Mouse (Mus musculus) G1E (cell line): Measurements from ENCODE around the gene Srm. TPM values are rescaled to one million over a fixed set of nuclear protein-coding genes. Genes with fewer than 3 reads are reported as not detected.
A peak's percentile ranks its signal among the peaks of the same experiment; 100 is the strongest.

Source experiments
- ATAC-seq: 2 replicates; pipeline ENCODE4 v1.8.0; 2016; ENCODE audit warnings: mild to moderate bottlenecking; ENCODE audit not compliant: insufficient number of reproducible peaks, poor library complexity, low FRiP score, severe bottlenecking; ENCODE audit errors: extremely low read depth
- DNase-seq: peaks from one replicate; pipeline ENCODE4 v3.0.0; 2012; ENCODE audit warnings: low spot score
- H3K27me3 ChIP-seq: 2 replicates; pipeline ENCODE4 v1.6.1; 2012; ENCODE audit warnings: mild to moderate bottlenecking, low read length, inconsistent platforms; ENCODE audit not compliant: insufficient read depth
- H3K36me3 ChIP-seq: replicated peaks from 2 replicates; pipeline ENCODE3; 2012; ENCODE audit warnings: mild to moderate bottlenecking, inconsistent platforms
- H3K4me1 ChIP-seq: 2 replicates; pipeline ENCODE4 v1.6.1; 2012; ENCODE audit warnings: low read depth, low read length, inconsistent platforms, mixed read lengths; ENCODE audit not compliant: insufficient read depth
- H3K4me3 ChIP-seq: 2 replicates; pipeline ENCODE4 v1.5.1; 2012; ENCODE audit warnings: low read depth, mild to moderate bottlenecking, inconsistent platforms, low read length, moderate library complexity, mixed read lengths
- H3K9me3 ChIP-seq: replicated peaks from 2 replicates; pipeline ENCODE4 v1.6.1; 2012; ENCODE audit warnings: inconsistent platforms
- CTCF ChIP-seq: IDR thresholded peaks from 2 replicates; pipeline ENCODE4 v1.5.1; 2012; ENCODE audit warnings: low read depth, low read length, inconsistent platforms, mixed read lengths
- GATA1 ChIP-seq: IDR thresholded peaks from 2 replicates; pipeline ENCODE4 v1.6.1; 2012; ENCODE audit warnings: borderline replicate concordance, low read length, inconsistent platforms, mixed read lengths
- GATA2 ChIP-seq: IDR thresholded peaks from 2 replicates; pipeline ENCODE4 v1.6.1; 2012; ENCODE audit warnings: low read depth, low read length, inconsistent platforms, borderline replicate concordance
- POLR2AphosphoS5 ChIP-seq: IDR thresholded peaks from 2 replicates; pipeline ENCODE4 v1.6.1; 2012; ENCODE audit warnings: low read depth, low read length, inconsistent platforms; ENCODE audit not compliant: insufficient replicate concordance
- TAL1 ChIP-seq: conservative IDR thresholded peaks from 2 replicates; pipeline ENCODE4 v1.6.1; 2012; ENCODE audit warnings: low read depth, low read length, inconsistent platforms, mixed read lengths
- polyA plus RNA-seq: library from polyadenylated mRNA; stranded (reverse); fragments of >175 nt; gene quantifications from 2 replicates; pipeline ENCODE4 v1.2.3, GENCODE M21; 2012
- total RNA-seq, 2 experiments: library from RNA; stranded (forward) in 1 of 2; stranded (reverse) in 1 of 2; fragments of 200-1000 nt in 1 of 2; fragments of >200 nt in 1 of 2; fragmentation: Nextera tagmentation in 1 of 2; gene quantifications; 2 replicates each; pipeline ENCODE4 v1.2.3; 2014 to 2017

Gene Srm
- total and polyA plus RNA-seq, 3 experiments: 39.5 to 379 (median 328) TPM

DNA sequence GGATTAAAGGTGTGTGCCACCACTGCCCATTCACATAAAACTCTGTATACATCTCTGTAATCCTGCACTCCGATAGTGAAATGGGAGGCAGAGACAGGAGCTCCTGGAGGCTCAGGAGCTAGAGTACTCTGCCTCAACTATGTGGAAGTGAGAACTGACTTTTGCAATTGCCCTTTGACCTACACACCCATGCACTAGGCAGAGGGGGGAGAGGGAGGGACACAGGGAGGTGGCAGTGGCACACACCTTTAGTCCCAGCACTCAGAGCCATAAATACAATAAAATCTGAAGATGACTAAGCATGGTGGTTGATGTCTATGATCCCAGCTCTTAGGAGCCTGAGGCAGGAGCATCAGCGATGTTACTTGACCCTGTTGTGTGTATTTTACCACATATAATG lies 48.2 kb downstream of the Srm start:
- no peak for TF ChIP-seq GATA1
- TF ChIP-seq CTCF: no peak
- ATAC-seq (no peak), DNase-seq (no peak)
- Histone ChIP-seq H3K9me3 (no peaks in the 10 kb centered on the region), H3K4me1 (peaks cover 14% of the 10 kb centered on the region), H3K36me3 (no peaks in the 10 kb centered on the region), H3K27me3 (peaks cover 21% of the 10 kb centered on the region), H3K4me3 (no peak overlapping the region)

GRCm38 (mm10) chr4:148641121-148641520 lies 49.8 kb downstream of the Srm start:
- no peaks in the 10 kb centered on the region for H3K9me3 ChIP-seq
- no peak for ATAC-seq

GRCm38 (mm10) chr4:148643291-148644156 lies 52.2 kb downstream of the Srm start, which contains the start of gene Gm572:
TSS of gene Gm572 (plus strand) at chr4:148643317.
- TF ChIP-seq CTCF (no peak), POLR2AphosphoS5 (no peak), TAL1 (no peak), GATA2 (no peak), GATA1 (no peak)
- peaks cover 13% of the 10 kb centered on the region for H3K4me1 ChIP-seq
- no peak for DNase-seq
- H3K9me3 ChIP-seq: no peaks in the 10 kb centered on the region
- peaks cover 30% of the 10 kb centered on the region for H3K27me3 ChIP-seq
- H3K4me3 ChIP-seq: no peak within 1 kb of the TSS
- no peaks in the 10 kb centered on the region for H3K36me3 ChIP-seq
- no peak for ATAC-seq

More at GRCm38 (mm10) chr4:148641121-148641520, 49.8 kb downstream of the Srm start:
- TF ChIP-seq TAL1 (no peak), GATA2 (no peak), POLR2AphosphoS5 (no peak), CTCF (no peak), GATA1 (no peak)
- Histone ChIP-seq H3K27me3 (peaks cover 24% of the 10 kb centered on the region), H3K4me3 (no peak overlapping the region), H3K4me1 (peaks cover 14% of the 10 kb centered on the region), H3K36me3 (no peaks in the 10 kb centered on the region)
- no peak for DNase-seq

- H3K4me1 ChIP-seq: peaks cover 13% of the 10 kb centered on the region
- H3K36me3 ChIP-seq: no peaks in the 10 kb centered on the region
- no peaks in the 10 kb centered on the region for H3K9me3 ChIP-seq
- no peak for DNase-seq
- TF ChIP-seq POLR2AphosphoS5 (no peak), GATA1 (no peak), TAL1 (no peak), CTCF (peak; percentile 86)
- H3K4me3 ChIP-seq: no peak overlapping the region
- peaks cover 30% of the 10 kb centered on the region for H3K27me3 ChIP-seq
- ATAC-seq: no peak
Observed at GRCm38 (mm10) chr4:148644157-148644511, 52.8 kb downstream of the Srm start.

Other genes starting within 250 kb of the Srm start
- 35.9 and 42.1 TPM in 2 replicates for gene Ubiad1, start 146.7 kb upstream of the Srm start, total RNA-seq (2014; fragmentation: Nextera tagmentation)
- 15.7 and 16.8 TPM in 2 replicates for gene Ubiad1, start 146.7 kb upstream of the Srm start, total RNA-seq (2017)
- 16.3 and 18.1 TPM in 2 replicates for gene Ubiad1, start 146.7 kb upstream of the Srm start, polyA plus RNA-seq
- 35.1 and 41.7 TPM in 2 replicates for gene Mtor, start 142.9 kb upstream of the Srm start, total RNA-seq (2014; fragmentation: Nextera tagmentation)
- 11.7 and 13.8 TPM in 2 replicates for gene Mtor, start 142.9 kb upstream of the Srm start, total RNA-seq (2017)
- 8.9 and 11.3 TPM in 2 replicates for gene Mtor, start 142.9 kb upstream of the Srm start, polyA plus RNA-seq
- gene Angptl7, start 91.0 kb upstream of the Srm start, total RNA-seq (2014; fragmentation: Nextera tagmentation): not detected in 2 replicates
- gene Angptl7, start 91.0 kb upstream of the Srm start, total RNA-seq (2017): 0.05 TPM in 1 of 2 replicates, not detected in the other
- gene Angptl7, start 91.0 kb upstream of the Srm start, polyA plus RNA-seq: not detected in 2 replicates
- 133 and 151 TPM in 2 replicates for gene Exosc10, start 33.1 kb upstream of the Srm start, total RNA-seq (2014; fragmentation: Nextera tagmentation)
- 78.0 and 79.7 TPM in 2 replicates for gene Exosc10, start 33.1 kb upstream of the Srm start, total RNA-seq (2017)
- gene Exosc10, start 33.1 kb upstream of the Srm start, polyA plus RNA-seq: 48.8 and 55.9 TPM in 2 replicates
- gene Masp2, start 11.1 kb downstream of the Srm start, total RNA-seq (2014; fragmentation: Nextera tagmentation): 16.5 and 18.1 TPM in 2 replicates
- 2.3 and 2.9 TPM in 2 replicates for gene Masp2, start 11.1 kb downstream of the Srm start, total RNA-seq (2017)
- 0.57 and 0.69 TPM in 2 replicates for gene Masp2, start 11.1 kb downstream of the Srm start, polyA plus RNA-seq
- gene Tardbp, start 35.5 kb downstream of the Srm start, total RNA-seq (2014; fragmentation: Nextera tagmentation): 296 and 308 TPM in 2 replicates
- gene Tardbp, start 35.5 kb downstream of the Srm start, total RNA-seq (2017): 465 and 649 TPM in 2 replicates
- gene Tardbp, start 35.5 kb downstream of the Srm start, polyA plus RNA-seq: 26.7 and 59.3 TPM in 2 replicates
- gene Gm572, start 51.8 kb downstream of the Srm start, total RNA-seq (2014; fragmentation: Nextera tagmentation): not detected in 2 replicates
- not detected in 2 replicates for gene Gm572, start 51.8 kb downstream of the Srm start, total RNA-seq (2017)
- gene Gm572, start 51.8 kb downstream of the Srm start, polyA plus RNA-seq: not detected in 2 replicates
- gene Casz1, start 212.9 kb downstream of the Srm start, total RNA-seq (2014; fragmentation: Nextera tagmentation): not detected in 2 replicates
- 0.17 and 0.27 TPM in 2 replicates for gene Casz1, start 212.9 kb downstream of the Srm start, total RNA-seq (2017)
- 0.02 TPM in 1 of 2 replicates, not detected in the other for gene Casz1, start 212.9 kb downstream of the Srm start, polyA plus RNA-seq